Mouse (Mus musculus) adrenal gland, postnatal 14 days (tissue): ENCODE results near the gene Gtf2ird1. TPM values are rescaled to one million over a fixed set of nuclear protein-coding genes. Genes with fewer than 3 reads are reported as not detected.
"Not testable (repeated sequence)": the region's sequence is repeated elsewhere in the genome, so short reads cannot be mapped to it uniquely, and the experiment has no call there.

Source experiments
- DNase-seq: peaks from one replicate; pipeline ENCODE4 v3.0.0; 2021; ENCODE audit warnings: mixed read lengths
- long read RNA-seq, 2 experiments: library from polyadenylated mRNA; stranded (forward); transcript quantifications; one replicate each; pipeline ENCODE4 v2.0.0; 2021
- total RNA-seq: library from RNA; stranded (reverse); gene quantifications from 2 replicates; pipeline ENCODE4 v1.2.3, GENCODE M21; 2021

The Gtf2ird1 gene
- total RNA-seq, result 61.7 and 69.6 TPM in 2 replicates
- long read RNA-seq, experiment 1, partial matches to known transcripts, result 35 of 58 reads
- long read RNA-seq, experiment 1, other reads (novel, unspliced or antisense), result 16 of 58 reads
- long read RNA-seq, experiment 2, transcript Gtf2ird1-209 (30 exons, 3,524 nt), result major isoform, 5 of 82 reads
- long read RNA-seq, experiment 2, partial matches to known transcripts, result 59 of 82 reads
- long read RNA-seq, experiment 2, other reads (novel, unspliced or antisense), result 12 of 82 reads

- peak; percentile 88 for DNase-seq
These were observed at the start of gene Gtf2ird1 for GRCm38 (mm10) chr5:134456503-134456962. Gtf2ird1 (minus strand) TSS chr5:134456716.

GRCm38 (mm10) chr5:134505810-134506292 lies 49.3 kb upstream of the Gtf2ird1 start:
- no peak for DNase-seq

DNA sequence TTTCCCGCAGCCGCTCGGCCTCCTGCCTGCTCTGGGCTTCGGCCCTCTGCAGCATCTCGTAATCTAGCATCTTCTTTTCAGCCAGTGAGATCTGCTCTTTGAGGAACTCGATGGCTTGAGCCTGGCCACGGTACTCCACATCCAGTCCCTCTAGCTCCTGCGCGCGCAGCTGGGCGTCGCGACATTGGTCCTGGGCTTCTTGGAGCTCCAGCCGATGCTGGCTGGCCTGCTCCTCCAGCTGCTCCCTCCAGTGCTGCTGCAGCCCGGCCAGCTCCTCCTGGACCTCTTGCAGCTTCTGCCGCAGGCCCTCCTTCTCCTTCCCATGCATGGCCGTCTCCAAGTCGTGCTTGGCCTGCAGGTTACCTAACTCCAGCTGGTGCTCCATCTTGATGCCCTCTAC lies 46.1 kb upstream of the Gtf2ird1 start:
- DNase-seq, result no peak

GRCm38 (mm10) chr5:134501453-134501852 lies 44.9 kb upstream of the Gtf2ird1 start:
- no peak for DNase-seq

DNA sequence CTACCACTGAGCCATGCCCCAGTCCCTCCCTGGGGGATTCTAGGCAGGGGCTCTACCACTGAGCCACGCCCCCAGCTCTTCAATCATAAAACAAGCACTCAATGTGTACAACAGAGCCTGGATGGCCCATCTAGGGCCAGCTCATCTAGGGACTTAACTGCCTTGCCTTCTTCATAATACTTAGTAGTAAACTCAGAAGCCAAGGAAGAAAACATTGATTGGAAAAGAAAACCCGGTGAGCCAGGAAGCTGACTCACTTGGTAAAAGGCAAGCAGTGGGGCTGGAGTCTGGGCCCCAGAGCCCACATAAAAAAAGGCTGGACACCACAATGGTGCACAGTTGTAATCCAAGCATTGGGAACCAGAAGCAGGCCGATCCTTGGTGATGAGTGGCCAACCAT lies 44.2 kb upstream of the Gtf2ird1 start:
- no peak for DNase-seq

DNA sequence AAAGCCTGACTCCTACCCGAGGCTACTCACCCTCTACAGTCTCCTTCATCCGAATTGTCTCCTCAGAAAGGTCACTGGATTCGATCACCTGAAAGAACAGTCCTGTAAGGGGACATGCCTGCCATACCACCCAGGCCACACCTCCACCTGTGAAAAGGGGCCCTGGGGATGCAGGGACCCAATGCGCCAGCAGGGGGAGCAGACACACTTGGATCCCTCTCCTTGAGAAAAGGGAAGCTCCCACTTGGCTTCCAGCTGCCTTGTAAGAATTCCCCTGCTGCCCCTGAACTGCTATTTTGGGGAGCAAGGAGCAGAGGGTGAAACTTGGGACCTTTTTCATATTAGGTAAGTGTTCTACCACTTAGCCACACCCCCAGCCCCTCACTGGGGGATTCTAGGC lies 43.5 kb upstream of the Gtf2ird1 start:
- DNase-seq, result peak; percentile 77

GRCm38 (mm10) chr5:134497026-134497425 lies 40.5 kb upstream of the Gtf2ird1 start:
- DNase-seq, result no peak

- DNase-seq, result no peak
These were observed 39.3 kb upstream of the Gtf2ird1 start for GRCm38 (mm10) chr5:134495796-134496195.

- DNase-seq, result peak; percentile 95
These were observed 37.6 kb upstream of the Gtf2ird1 start for GRCm38 (mm10) chr5:134494142-134494541.

GRCm38 (mm10) chr5:134492956-134493355 lies 36.4 kb upstream of the Gtf2ird1 start:
- no peak for DNase-seq

DNA sequence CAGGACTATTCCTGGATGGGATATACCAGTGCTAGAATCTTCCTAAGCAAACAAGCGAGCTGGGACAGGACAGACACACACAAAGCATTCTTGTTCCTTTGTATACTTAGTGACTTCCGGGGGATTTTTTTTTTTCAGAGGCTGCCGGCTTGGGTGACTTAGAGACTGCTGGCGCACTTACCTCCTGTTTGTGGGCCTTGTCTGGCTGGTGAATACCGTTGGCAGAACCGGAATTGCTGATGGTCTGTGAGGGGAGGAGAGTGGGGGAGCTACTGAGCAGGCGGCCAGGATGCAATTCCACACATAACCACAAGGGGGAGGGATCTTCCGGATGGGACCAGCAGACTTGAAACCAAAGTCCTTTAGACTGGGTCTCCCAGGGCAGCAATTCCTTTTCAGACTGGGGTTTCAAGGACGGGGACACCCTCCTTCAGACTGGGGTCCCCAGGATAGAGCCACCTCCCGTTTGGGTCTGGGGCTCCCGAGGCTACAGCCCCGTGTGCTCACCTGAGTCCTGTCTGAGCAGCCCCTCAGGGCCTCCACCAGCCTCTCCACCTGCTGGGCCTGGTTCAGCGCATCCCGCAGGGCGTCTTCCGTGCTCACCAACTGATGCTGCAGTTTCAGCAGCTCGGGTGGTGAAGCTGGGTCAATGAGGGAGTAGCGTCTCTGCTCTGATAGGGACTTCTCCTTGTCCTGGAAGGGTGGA lies 35.3 kb upstream of the Gtf2ird1 start:
- DNase-seq, result peak; percentile 92

DNA sequence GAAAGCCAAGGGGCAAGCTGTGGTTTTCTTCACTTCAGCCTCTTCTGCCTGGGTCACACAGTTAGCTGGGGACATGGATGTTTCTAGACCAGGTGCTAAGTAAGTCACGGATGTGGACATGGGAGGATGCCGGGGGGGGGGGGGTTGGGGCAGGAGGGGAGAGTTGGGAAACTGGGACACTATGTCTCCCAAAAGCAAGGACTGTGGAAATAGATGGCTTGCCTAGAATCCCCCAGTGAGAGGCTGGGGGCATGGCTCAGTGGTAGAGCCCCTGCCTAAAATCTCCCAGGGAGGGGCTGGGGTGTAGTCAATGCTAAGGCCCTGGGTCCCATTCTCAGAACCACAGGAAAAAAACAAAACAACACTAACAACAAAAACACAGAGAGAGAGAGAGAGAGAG lies 34.7 kb upstream of the Gtf2ird1 start:
- DNase-seq, result no peak

DNA sequence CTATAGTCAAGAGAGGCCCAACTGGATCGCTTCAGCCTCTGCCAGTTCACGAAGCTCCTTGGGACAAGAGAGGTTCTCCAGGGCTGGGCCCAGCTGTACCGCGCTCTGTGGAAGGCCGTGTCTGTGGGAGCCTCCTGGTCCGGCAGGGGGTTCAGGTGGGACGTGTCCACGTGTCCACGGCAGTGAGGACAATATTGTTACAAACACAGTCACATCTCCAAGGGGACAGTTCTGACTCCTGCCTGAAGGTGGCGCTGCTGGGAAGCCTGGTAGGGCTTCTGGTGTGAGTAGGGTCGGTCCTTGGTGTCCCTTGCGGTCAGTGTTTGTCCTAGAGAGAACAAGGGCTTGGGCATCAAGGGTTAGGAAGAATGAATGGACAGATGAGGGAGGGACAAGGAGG lies 33.9 kb upstream of the Gtf2ird1 start:
- peak; percentile 61 for DNase-seq

- peak; percentile 68 for DNase-seq
These were observed 33.1 kb upstream of the Gtf2ird1 start for GRCm38 (mm10) chr5:134489583-134489982.

- no peak for DNase-seq
These were observed 32.1 kb upstream of the Gtf2ird1 start for GRCm38 (mm10) chr5:134488596-134488995.

DNA sequence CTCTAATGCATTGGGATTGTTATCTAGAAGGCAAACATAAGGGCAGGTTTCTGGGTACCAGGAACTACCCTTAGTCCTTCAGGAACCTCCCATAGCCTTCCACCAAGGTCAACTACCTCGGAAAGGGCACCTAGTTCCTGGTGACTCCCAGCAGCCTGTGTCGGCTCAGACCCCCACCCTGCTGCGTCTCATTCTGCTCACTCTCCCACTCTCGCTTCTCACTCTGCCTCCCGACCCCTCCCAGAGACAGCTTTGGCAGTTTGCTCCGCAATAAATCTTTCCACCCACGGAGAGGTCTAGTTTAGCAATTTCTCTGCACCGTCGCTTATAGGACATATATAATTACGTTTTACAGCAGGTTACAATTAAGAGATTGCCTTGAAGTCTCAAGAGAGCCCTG lies 31.5 kb upstream of the Gtf2ird1 start:
- no peak for DNase-seq

- peak; percentile 81 for DNase-seq
These were observed 29.6 kb upstream of the Gtf2ird1 start for GRCm38 (mm10) chr5:134485900-134486665.

- DNase-seq, result no peak
These were observed 28.7 kb upstream of the Gtf2ird1 start for GRCm38 (mm10) chr5:134485183-134485730.

DNA sequence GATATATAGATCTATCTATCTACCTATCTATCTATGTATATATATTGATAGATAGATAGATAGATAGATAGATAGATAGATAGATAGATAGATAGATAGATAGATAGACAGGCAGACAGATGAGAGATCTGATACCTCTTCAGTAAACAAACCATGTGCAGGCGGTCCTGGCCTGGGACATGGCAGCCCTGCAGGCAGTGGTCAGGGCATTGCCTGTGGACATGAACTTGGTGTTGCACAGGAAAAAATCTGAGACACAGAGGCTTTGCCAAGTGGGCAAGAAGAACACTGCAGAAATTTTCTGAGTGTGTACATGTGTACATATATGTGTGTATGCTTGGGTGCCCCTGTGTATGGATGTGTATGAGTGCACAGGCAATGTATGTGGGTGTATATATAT lies 26.8 kb upstream of the Gtf2ird1 start:
- DNase-seq, result no peak

- no peak for DNase-seq
These were observed 25.8 kb upstream of the Gtf2ird1 start for GRCm38 (mm10) chr5:134482331-134482730.

DNA sequence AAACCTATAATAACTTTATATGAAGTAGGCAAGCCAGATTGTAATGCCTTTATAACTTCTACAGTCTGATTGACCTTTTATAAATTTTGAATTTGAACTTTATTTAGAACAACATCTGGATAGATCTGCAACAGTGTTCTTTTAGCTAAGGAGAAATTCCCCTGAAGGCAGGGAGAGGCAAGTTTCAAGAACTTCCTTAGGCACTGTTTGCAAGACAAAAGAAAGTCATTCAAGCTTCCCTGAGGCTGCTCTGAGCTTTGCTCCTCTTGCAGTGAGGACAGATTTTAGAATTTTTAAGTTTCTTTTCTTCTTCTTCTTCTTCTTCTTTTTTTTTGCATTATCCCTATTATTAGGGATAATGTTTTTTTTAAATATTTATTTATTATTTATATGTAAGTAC lies 22.4 kb upstream of the Gtf2ird1 start:
- not testable (repeated sequence) for DNase-seq

- DNase-seq, result not testable (repeated sequence)
These were observed 19.2 kb upstream of the Gtf2ird1 start for GRCm38 (mm10) chr5:134475686-134476085.
